Mouse (Mus musculus): ENCODE data around the gene Gm17387. TPM values are rescaled to one million over a fixed set of nuclear protein-coding genes. Genes with fewer than 3 reads are reported as not detected.

Gm17387 gene
- total and polyA plus RNA-seq, 3 experiments: not detected

DNA sequence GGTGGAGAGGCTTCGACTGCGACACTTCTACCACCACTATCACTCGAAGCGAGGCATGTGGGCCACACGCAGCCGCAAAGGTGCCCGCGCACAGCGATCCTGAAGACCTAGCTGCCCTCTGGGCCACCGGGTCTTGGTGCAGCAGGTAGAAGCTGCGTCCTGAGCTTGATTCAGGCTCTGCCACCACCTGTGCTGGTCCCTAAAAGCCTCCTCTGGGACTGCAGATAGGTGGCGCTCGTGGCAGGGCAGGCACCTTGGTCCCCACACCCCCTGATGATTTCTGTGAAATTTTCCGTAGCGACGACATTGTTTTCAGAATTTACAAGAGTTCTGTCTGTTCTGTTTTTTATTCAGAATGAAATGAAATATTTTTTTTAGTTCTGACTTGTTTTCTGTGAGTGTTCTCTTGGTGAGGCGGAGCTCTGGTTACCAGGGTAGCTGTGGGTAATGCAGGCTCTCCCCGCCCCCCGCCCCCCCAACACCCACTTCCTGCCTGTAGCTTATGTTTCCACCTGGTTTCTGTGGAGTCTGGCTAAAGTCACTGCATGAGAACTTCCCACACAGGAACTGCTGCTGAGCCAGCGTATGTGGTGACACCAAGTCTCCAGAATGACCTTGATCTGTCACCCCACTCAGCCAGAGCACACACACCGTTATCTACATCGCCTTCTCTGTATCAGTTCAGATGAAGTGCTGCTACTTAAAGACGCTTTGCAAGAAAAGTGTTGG, 43.2 kb downstream of the Gm17387 start:
- Histone ChIP-seq H3K4me1 (ENCODE audit: control insufficient read depth in 1 of 2, insufficient read depth in 2 of 2, low read length in 2 of 2) (no peaks in the 10 kb centered on the region), H3K9ac (ENCODE audit: control insufficient read depth, low read depth, low read length, poor library complexity, severe bottlenecking) (no peak overlapping the region), H3K27me3 (ENCODE audit: control insufficient read depth in 1 of 2, insufficient read depth in 2 of 2, low read length in 2 of 2) (no peaks in the 10 kb centered on the region), H3K27ac (ENCODE audit: control insufficient read depth, low read depth, low read length) (no peak overlapping the region), H3K36me3 (ENCODE audit: control insufficient read depth in 1 of 2, insufficient read depth in 2 of 2, low read length in 2 of 2) (no peaks in the 10 kb centered on the region), H3K4me3 (ENCODE audit: control insufficient read depth in 1 of 2, insufficient read depth in 1 of 2, low read depth in 2 of 2, low read length in 2 of 2) (no peak overlapping the region), H3K79me2 (ENCODE audit: control insufficient read depth, insufficient read depth, low read length, poor library complexity) (no peaks in the 10 kb centered on the region), H3K9me3 (replicated peaks; ENCODE audit: insufficient read depth, low read length) (no peaks in the 10 kb centered on the region)
- TF ChIP-seq TAL1 (IDR thresholded peaks at IDR 0.05; ENCODE audit: low read length) (no peak), CHD1 (IDR thresholded peaks at IDR 0.05; ENCODE audit: low read depth, low read length) (no peak), POLR2AphosphoS2 (IDR thresholded peaks at IDR 0.05; ENCODE audit: low read length) (no peak), TBP (IDR thresholded peaks at IDR 0.05; ENCODE audit: low read depth, low read length) (no peak), CTCF (IDR thresholded peaks at IDR 0.05 in 2 of 3, conservative IDR thresholded peaks at IDR 0.05 in 1 of 3; ENCODE audit: control insufficient read depth in 1 of 3, insufficient read depth in 1 of 3, low read depth in 2 of 3, low read length in 3 of 3, poor library complexity in 1 of 3, severe bottlenecking in 1 of 3) (peak; percentile 11 to 55 (median 37); a peak in 4 of 6 replicates), SMC3 (IDR thresholded peaks at IDR 0.05; ENCODE audit: low read depth, low read length) (peak; percentile 37; the same call in 1 of the 2 replicates), RAD21 (IDR thresholded peaks at IDR 0.05; ENCODE audit: low read depth, low read length) (peak; percentile 5), POLR2AphosphoS5 (IDR thresholded peaks at IDR 0.05; ENCODE audit: borderline replicate concordance, low read depth, low read length) (no peak)
- no peak for DNase-seq (ENCODE audit: low read depth, low spot score)

DNA sequence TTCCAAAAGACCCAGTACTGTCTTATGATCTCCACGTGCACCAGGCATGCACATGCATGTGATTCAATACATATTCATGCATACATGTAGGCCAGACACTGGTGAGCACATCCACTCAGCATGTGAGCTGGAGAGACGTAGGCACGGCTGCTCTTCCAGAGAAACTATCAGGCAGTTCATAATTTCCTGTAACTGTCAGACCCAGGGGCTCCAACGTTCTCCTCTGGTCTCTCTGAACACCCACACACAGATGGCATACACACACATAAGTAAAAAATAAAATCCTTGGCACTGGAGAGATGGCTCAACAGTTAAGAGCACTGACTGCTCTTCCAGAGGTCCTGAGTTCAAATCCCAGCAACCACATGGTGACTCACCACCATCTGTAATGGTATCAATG, 44.9 kb downstream of the Gm17387 start:
- TF ChIP-seq CHD2 (IDR thresholded peaks at IDR 0.05; ENCODE audit: low read length) (no peak), ZMIZ1 (IDR thresholded peaks at IDR 0.05; ENCODE audit: low read depth, low read length) (no peak), SIN3A (IDR thresholded peaks at IDR 0.05; ENCODE audit: low read length) (no peak), JUND (IDR thresholded peaks at IDR 0.05; ENCODE audit: low read depth, low read length) (no peak), GABPA (IDR thresholded peaks at IDR 0.05; ENCODE audit: low read depth, low read length) (no peak)
- Histone ChIP-seq H3K4me3 (ENCODE audit: control insufficient read depth in 1 of 2, insufficient read depth in 1 of 2, low read depth in 2 of 2, low read length in 2 of 2) (no peak overlapping the region), H3K4me1 (ENCODE audit: control insufficient read depth in 1 of 2, insufficient read depth in 2 of 2, low read length in 2 of 2) (no peaks in the 10 kb centered on the region), H3K9ac (ENCODE audit: control insufficient read depth, low read depth, low read length, poor library complexity, severe bottlenecking) (no peak overlapping the region), H3K79me2 (ENCODE audit: control insufficient read depth, insufficient read depth, low read length, poor library complexity) (no peaks in the 10 kb centered on the region), H3K27me3 (ENCODE audit: control insufficient read depth in 1 of 2, insufficient read depth in 2 of 2, low read length in 2 of 2) (peaks cover 0 to 2% of the 10 kb centered on the region in 2 experiments; a peak in 2 of 4 replicates), H3K27ac (ENCODE audit: control insufficient read depth, low read depth, low read length) (no peak overlapping the region), H3K9me3 (replicated peaks; ENCODE audit: insufficient read depth, low read length) (no peaks in the 10 kb centered on the region), H3K36me3 (ENCODE audit: control insufficient read depth in 1 of 2, insufficient read depth in 2 of 2, low read length in 2 of 2) (no peaks in the 10 kb centered on the region)
- DNase-seq (ENCODE audit: low read depth, low spot score): no peak

DNA sequence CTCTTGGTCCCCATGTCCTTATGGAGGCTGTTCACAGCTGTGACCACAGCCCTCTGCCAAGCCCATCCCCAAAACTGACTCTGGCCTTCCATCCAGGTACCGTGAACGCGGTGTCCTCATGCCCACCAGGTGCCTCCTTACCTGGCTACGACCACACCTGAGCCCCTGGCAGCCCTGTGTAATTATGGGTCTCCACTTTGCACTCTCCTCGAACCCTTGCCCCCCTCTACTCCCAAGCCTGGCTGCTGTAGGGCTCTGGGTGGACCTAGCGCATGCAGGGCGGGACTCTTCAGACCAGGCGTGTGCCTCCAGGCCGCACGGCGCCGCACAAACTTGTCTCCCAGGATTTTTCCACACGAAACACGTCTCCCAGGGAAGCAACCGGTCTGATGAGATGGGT, 48.9 kb downstream of the Gm17387 start, which contains the start of gene Pkp3:
Gene Pkp3 (plus strand): TSS at position 378 of the 400 bp plus-strand sequence.
- Histone ChIP-seq H3K36me3 (ENCODE audit: control insufficient read depth in 1 of 2, insufficient read depth in 2 of 2, low read length in 2 of 2) (no peaks in the 10 kb centered on the region), H3K27ac (ENCODE audit: control insufficient read depth, low read depth, low read length) (no peak within 1 kb of the TSS), H3K27me3 (ENCODE audit: control insufficient read depth in 1 of 2, insufficient read depth in 2 of 2, low read length in 2 of 2) (peaks cover 0 to 2% of the 10 kb centered on the region in 2 experiments; a peak in 3 of 4 replicates), H3K79me2 (ENCODE audit: control insufficient read depth, insufficient read depth, low read length, poor library complexity) (no peaks in the 10 kb centered on the region), H3K4me1 (ENCODE audit: control insufficient read depth in 1 of 2, insufficient read depth in 2 of 2, low read length in 2 of 2) (no peaks in the 10 kb centered on the region), H3K9me3 (replicated peaks; ENCODE audit: insufficient read depth, low read length) (no peaks in the 10 kb centered on the region), H3K9ac (ENCODE audit: control insufficient read depth, low read depth, low read length, poor library complexity, severe bottlenecking) (no peak within 1 kb of the TSS), H3K4me3 (ENCODE audit: control insufficient read depth in 1 of 2, insufficient read depth in 1 of 2, low read depth in 2 of 2, low read length in 2 of 2) (no peak within 1 kb of the TSS)
- no peak for TF ChIP-seq ETS1 (IDR thresholded peaks at IDR 0.05; ENCODE audit: low read depth, low read length)
- no peak for TF ChIP-seq MXI1 (IDR thresholded peaks at IDR 0.05; ENCODE audit: low read depth, low read length)
- no peak for TF ChIP-seq ELF1 (IDR thresholded peaks at IDR 0.05; ENCODE audit: low read depth, low read length)
- TF ChIP-seq RCOR1 (IDR thresholded peaks at IDR 0.05; ENCODE audit: low read depth, low read length): no peak
- no peak for TF ChIP-seq USF1 (IDR thresholded peaks at IDR 0.05; ENCODE audit: low read depth, low read length)
- no peak for TF ChIP-seq ZNF384 (IDR thresholded peaks at IDR 0.05; ENCODE audit: low read depth, low read length)
- TF ChIP-seq KAT2A (conservative IDR thresholded peaks at IDR 0.05; ENCODE audit: low read depth, low read length): no peak
- TF ChIP-seq TAL1 (IDR thresholded peaks at IDR 0.05; ENCODE audit: low read length): no peak
- TF ChIP-seq E2F4 (IDR thresholded peaks at IDR 0.05; ENCODE audit: borderline replicate concordance, low read depth, low read length): no peak
- DNase-seq (ENCODE audit: low read depth, low spot score): no peak
